Mouse (Mus musculus): Measurements from ENCODE around the gene Fiz1. TPM values are rescaled to one million over a fixed set of nuclear protein-coding genes. Genes with fewer than 3 reads are reported as not detected.
A peak's percentile ranks its signal among the peaks of the same experiment; 100 is the strongest.

Fiz1 gene
- polyA plus RNA-seq, 1 experiment: 33.9 TPM

DNA sequence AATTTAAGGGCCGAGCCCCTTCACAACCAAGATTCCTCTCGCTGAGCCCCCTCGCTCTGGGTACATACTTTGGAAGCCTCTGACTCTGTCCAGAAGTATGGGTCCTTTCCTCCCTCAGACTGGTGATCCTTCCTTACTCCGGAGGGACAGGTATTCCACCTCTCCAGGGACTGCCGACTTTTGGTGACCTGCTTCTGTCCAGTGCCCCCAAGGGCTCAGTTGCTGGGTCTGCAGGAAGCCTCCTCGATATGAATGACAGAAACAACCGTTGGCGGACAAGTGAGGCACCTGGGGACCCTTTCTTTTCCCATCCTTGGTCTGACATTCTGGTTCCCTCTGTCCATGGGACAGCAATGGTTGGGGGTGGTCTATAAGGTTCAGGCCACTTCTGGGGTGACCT is 42.9 kb upstream of the Fiz1 start:
- no peak overlapping the region for H3K4me3 ChIP-seq (replicated peaks; ENCODE audit: extremely low read depth, low read depth, low read length)
- 40% methylated on average over 8 of the region's 8 CpGs for WGBS
- no peak for DNase-seq
- peaks cover 4% of the 10 kb centered on the region; the same call in 1 of the 2 replicates for H3K4me1 ChIP-seq (ENCODE audit: control insufficient read depth, insufficient read depth, low read length)
- TF ChIP-seq POLR2A (IDR thresholded peaks at IDR 0.05; ENCODE audit: borderline replicate concordance, extremely low read depth, low read depth, low read length) (no peak), CTCF (IDR thresholded peaks at IDR 0.05; ENCODE audit: insufficient read depth, low read length) (no peak)

DNA sequence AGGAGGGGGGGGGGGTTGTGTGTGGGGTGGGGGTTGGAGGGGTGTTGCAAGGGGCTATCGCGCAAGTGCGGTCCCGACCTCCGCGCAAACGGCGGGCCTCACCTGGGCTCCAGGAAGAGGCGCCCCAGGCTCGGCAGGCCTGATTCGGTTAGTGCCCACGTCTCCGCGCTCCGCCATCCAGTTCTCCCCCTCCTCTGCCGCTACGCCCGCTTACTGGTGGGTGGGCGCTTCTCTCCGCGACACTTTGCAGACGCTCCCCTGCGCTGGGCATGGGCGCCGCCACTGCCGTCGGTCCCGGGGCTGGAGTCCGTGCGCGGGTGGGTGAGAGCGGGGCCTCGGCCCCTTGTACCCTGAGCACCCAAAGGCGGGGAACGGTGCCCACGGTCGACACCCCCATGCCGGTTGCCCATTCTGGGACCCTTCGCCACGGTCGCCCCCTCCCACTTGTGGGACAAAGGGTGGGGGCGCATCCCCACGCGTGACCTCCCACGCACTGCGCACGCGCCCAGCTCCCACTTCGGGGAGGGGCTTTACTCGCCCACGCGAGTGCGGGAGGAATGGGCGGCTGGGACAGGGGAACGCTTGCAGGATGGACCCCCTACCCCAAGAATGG is 42.3 kb upstream of the Fiz1 start:
- TF ChIP-seq POLR2A (IDR thresholded peaks at IDR 0.05; ENCODE audit: borderline replicate concordance, extremely low read depth, low read depth, low read length) (no peak), CTCF (IDR thresholded peaks at IDR 0.05; ENCODE audit: insufficient read depth, low read length) (no peak)
- 4% methylated on average over 55 of the region's 55 CpGs for WGBS
- no peak overlapping the region for H3K4me3 ChIP-seq (replicated peaks; ENCODE audit: extremely low read depth, low read depth, low read length)
- DNase-seq: no peak
- H3K4me1 ChIP-seq (ENCODE audit: control insufficient read depth, insufficient read depth, low read length): peaks cover 4% of the 10 kb centered on the region; the same call in 1 of the 2 replicates

DNA sequence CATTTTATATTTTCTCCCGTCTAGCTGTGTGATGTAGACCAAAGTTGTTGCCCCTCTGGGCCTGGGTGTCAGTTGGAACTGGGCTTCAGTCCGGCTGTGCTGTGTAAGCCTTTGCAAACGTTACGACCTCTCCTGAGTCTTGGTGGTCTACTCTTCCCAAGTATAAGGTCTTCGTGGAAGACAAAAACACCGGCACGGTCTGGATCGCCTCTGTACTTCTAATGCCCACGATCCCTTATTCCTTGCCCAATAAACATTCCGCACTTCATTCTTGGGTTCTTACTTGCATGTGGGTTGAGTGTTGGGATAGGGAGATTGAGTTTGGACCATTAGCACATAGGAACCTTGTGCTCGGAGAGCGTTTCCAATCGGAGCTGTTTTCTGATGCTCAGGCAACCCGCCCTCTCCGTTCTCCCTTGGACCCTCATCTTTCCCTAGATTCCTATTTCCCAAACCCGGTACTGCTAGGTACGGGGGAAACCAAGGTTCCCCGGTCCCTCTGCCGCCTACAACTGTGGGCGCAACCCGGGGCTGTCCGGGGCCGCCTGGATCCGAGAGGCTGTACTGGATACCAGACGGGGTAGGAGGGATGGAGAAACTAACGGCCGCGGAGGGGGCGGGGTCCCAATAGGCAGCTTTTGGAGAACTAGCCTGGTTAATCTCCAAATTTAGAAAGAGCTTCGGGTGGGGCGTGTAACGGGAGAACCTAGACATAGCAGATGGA is 39.1 kb upstream of the Fiz1 start:
- H3K4me3 ChIP-seq (replicated peaks; ENCODE audit: extremely low read depth, low read depth, low read length): no peak overlapping the region
- H3K4me1 ChIP-seq (ENCODE audit: control insufficient read depth, insufficient read depth, low read length): peaks cover 4% of the 10 kb centered on the region; the same call in 1 of the 2 replicates
- TF ChIP-seq CTCF (IDR thresholded peaks at IDR 0.05; ENCODE audit: insufficient read depth, low read length) (no peak), POLR2A (IDR thresholded peaks at IDR 0.05; ENCODE audit: borderline replicate concordance, extremely low read depth, low read depth, low read length) (no peak)
- DNase-seq: no peak
- WGBS: 23% methylated on average over 32 of the region's 32 CpGs

DNA sequence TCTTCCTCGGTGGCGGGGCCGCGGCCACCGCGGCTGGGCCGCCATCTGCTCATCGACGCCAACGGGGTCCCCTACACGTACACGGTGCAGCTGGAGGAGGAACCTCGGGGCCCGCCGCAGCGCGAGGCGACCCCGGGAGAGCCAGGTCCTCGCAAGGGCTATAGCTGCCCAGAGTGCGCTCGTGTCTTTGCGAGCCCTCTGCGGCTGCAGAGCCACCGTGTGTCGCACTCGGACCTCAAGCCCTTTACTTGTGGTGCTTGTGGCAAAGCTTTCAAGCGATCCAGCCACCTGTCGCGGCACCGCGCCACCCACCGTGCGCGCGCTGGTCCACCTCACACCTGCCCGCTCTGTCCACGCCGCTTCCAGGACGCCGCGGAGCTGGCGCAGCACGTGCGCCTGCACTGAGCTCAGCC is 38.4 kb upstream of the Fiz1 start:
- Histone ChIP-seq H3K4me1 (ENCODE audit: control insufficient read depth, insufficient read depth, low read length) (peaks cover 4% of the 10 kb centered on the region; the same call in 1 of the 2 replicates), H3K4me3 (replicated peaks; ENCODE audit: extremely low read depth, low read depth, low read length) (no peak overlapping the region)
- DNase-seq: no peak
- 19% methylated on average over 45 of the region's 45 CpGs for WGBS
- TF ChIP-seq CTCF (IDR thresholded peaks at IDR 0.05; ENCODE audit: insufficient read depth, low read length) (no peak), POLR2A (IDR thresholded peaks at IDR 0.05; ENCODE audit: borderline replicate concordance, extremely low read depth, low read depth, low read length) (no peak)

DNA sequence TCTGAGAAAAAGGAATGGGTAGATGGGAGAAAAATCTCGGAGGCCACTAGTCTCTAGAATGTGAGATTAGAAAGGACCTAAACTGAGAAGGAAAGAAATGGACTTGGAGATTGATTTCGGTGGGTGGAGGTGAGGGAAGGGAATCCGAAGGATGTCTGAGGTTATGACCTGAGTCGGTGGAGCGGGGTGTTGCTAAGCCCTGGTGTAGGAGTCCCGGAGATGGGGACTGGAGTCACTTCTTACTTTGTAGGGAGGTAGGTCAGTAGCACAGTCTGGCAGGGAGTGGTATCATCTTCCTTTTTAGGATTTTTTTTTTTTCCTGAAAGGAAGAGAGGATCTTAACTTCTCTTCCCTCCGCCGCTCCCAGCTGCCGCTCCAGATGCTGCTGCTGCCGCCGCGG is 37.9 kb upstream of the Fiz1 start:
- no peak overlapping the region for H3K4me3 ChIP-seq (replicated peaks; ENCODE audit: extremely low read depth, low read depth, low read length)

DNA sequence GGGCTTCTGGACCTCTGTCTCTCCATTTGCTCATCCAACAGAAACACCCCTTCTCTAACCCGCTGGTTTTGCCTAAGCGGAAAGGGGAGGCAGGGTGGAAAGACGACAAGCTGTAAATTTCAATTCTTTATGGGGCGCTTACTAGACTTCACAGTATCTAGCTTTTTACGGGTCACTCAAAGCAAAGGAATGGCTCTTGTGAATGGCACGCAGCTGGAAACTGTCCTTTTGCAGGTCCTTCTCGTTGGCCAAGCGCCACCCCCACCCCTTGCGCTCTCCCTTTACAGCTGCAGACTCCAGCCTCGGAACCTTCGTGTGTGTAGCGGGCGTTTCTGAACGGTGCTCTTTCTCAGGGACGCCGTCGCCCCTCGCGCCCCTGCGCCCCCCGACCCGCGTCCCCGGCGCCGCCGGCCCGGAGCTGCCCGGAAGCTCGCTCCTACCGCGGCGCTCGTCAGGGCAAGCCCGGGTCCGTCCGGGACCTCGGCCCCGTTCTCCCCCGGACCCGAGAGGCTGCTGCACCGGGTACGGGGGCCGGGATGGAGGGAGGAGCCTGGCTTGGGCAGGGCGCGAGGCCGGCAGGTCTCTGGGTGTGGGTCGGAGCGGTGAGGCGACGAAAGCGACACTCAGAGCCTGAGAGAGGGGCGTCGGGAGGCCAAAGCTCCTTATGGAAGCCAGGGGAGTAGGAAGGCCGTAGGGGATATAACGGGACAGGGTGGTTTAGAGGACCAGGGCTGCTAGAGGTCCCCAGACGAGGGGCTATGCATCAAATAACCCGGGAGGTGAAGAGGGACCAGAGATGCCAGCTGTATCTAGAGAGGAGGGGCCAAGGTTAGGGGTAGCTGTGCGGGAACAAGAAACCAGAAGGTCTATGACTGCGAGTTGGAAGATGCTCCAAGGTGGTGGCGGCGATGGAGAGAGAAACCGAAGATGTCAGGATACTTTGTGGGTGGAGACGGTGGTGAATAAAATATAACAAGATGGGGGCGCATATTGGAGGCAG is 37.0 kb upstream of the Fiz1 start, which contains the start of gene Zfp580:
Zfp580 (plus strand) TSS at position 346 of the 1,000 bp plus-strand sequence.
- DNase-seq: peak; percentile 80

More for the DNA sequence above, 37.9 kb upstream of the Fiz1 start:
- H3K4me1 ChIP-seq (ENCODE audit: control insufficient read depth, insufficient read depth, low read length): peaks cover 4% of the 10 kb centered on the region; the same call in 1 of the 2 replicates
- WGBS: 5% methylated on average over 12 of the region's 12 CpGs
- DNase-seq: no peak
- TF ChIP-seq POLR2A (IDR thresholded peaks at IDR 0.05; ENCODE audit: borderline replicate concordance, extremely low read depth, low read depth, low read length): no peak
- no peak for TF ChIP-seq CTCF (IDR thresholded peaks at IDR 0.05; ENCODE audit: insufficient read depth, low read length)

DNA sequence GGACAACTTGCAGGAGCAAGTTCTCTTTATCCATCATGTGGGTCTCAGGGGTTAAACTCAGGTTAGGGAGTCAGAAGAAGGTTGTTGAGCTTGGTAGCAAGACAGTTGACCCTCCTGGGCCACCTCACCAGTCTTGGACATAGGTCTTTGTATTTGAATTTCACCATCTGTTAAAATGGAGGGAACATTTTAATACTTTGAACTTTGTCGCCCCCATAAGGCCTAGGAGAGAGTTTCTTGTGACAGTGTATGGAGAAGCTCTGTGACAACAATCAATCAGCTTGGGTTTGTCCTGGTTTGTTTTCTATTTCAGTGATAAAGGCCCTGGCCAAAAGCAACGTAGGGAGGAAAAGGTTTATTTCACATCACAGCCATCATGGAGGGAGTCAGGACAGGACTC is 32.8 kb upstream of the Fiz1 start:
- DNase-seq: peak; percentile 25
- WGBS: 16% methylated on average over 2 of the region's 2 CpGs
- no peak for TF ChIP-seq CTCF (IDR thresholded peaks at IDR 0.05; ENCODE audit: insufficient read depth, low read length)
- TF ChIP-seq POLR2A (IDR thresholded peaks at IDR 0.05; ENCODE audit: borderline replicate concordance, extremely low read depth, low read depth, low read length): no peak
- H3K4me3 ChIP-seq (replicated peaks; ENCODE audit: extremely low read depth, low read depth, low read length): no peak overlapping the region
- no peaks in the 10 kb centered on the region for H3K4me1 ChIP-seq (ENCODE audit: control insufficient read depth, insufficient read depth, low read length)

More for the DNA sequence above, 37.0 kb upstream of the Fiz1 start, which contains the start of gene Zfp580:
- Histone ChIP-seq H3K4me3 (replicated peaks; ENCODE audit: extremely low read depth, low read depth, low read length) (peak within 1 kb of the TSS; percentile 67), H3K4me1 (ENCODE audit: control insufficient read depth, insufficient read depth, low read length) (peaks cover 4% of the 10 kb centered on the region; the same call in 1 of the 2 replicates)
- TF ChIP-seq CTCF (IDR thresholded peaks at IDR 0.05; ENCODE audit: insufficient read depth, low read length) (no peak), POLR2A (IDR thresholded peaks at IDR 0.05; ENCODE audit: borderline replicate concordance, extremely low read depth, low read depth, low read length) (peak; percentile 33; the same call in 1 of the 2 replicates)
- 1% methylated on average over 64 of the region's 65 CpGs for WGBS

DNA sequence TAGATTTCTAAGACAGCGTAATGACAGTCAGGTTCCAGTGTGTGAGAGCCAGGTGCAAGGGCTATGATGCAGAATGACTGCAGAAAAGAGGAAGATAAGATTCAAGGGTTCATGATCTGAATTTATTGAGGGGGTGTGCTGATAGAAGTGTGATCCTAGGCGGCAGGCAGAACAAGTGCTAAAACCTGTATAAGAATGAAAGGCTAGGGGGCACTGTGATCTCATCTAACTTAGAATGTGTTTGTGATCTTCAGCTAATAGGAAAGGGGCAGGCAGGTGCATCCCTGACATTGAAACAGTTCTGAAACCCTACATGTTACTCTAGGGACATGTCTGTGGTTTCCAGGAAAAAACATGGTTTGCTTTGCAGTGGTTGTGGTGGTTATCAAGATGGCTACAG is 31.6 kb upstream of the Fiz1 start:
- TF ChIP-seq CTCF (IDR thresholded peaks at IDR 0.05; ENCODE audit: insufficient read depth, low read length) (no peak), POLR2A (IDR thresholded peaks at IDR 0.05; ENCODE audit: borderline replicate concordance, extremely low read depth, low read depth, low read length) (no peak)
- Histone ChIP-seq H3K4me3 (replicated peaks; ENCODE audit: extremely low read depth, low read depth, low read length) (no peak overlapping the region), H3K4me1 (ENCODE audit: control insufficient read depth, insufficient read depth, low read length) (no peaks in the 10 kb centered on the region)
- WGBS: 68% methylated on average over 2 of the region's 2 CpGs
- DNase-seq: no peak

DNA sequence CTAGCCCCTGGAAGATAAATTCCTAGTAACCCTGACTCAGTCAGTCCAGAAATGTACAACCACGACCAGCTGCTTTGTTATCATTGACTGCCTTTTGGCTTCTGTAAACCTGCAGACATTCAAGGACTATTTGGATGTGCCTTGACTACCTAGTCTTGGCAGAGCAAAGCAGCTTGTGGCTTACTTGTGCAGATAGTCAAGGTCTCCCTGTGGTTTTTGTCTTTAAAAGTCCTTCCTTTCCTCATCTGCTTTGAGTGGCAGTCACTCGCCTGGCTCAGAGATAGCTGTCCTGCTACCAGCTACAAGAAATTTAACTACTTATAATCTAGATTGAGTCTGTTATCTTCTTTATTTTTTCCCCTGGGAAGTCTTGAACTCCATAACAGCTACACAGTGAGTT is 30.5 kb upstream of the Fiz1 start:
- 77% methylated on average over 2 of the region's 2 CpGs for WGBS
- TF ChIP-seq POLR2A (IDR thresholded peaks at IDR 0.05; ENCODE audit: borderline replicate concordance, extremely low read depth, low read depth, low read length) (no peak), CTCF (IDR thresholded peaks at IDR 0.05; ENCODE audit: insufficient read depth, low read length) (no peak)
- no peak for DNase-seq
- no peaks in the 10 kb centered on the region for H3K4me1 ChIP-seq (ENCODE audit: control insufficient read depth, insufficient read depth, low read length)
- H3K4me3 ChIP-seq (replicated peaks; ENCODE audit: extremely low read depth, low read depth, low read length): no peak overlapping the region
